Mouse (Mus musculus) forebrain, embryonic 12.5 days (tissue): ENCODE measurements around the gene Fam114a1. TPM values are rescaled to one million over a fixed set of nuclear protein-coding genes. Genes with fewer than 3 reads are reported as not detected.

Experiments
- ATAC-seq: fragments of 200-750 bp; cut with Nextera tagmentation; 2 replicates; pipeline ENCODE4 v1.8.0; 2017; ENCODE audit warnings: moderate TSS enrichment; ENCODE audit not compliant: low FRiP score
- H3K27ac ChIP-seq: fragments of 300-500 bp; sonication (generic); 2 replicates; pipeline ENCODE4 v1.5.1; 2016; ENCODE audit warnings: mild to moderate bottlenecking
- H3K27me3 ChIP-seq: fragments of 300-500 bp; sonication (generic); 2 replicates; pipeline ENCODE4 v1.6.1; 2016; ENCODE audit warnings: mild to moderate bottlenecking
- H3K36me3 ChIP-seq: fragments of 300-500 bp; sonication (generic); replicated peaks from 2 replicates; pipeline ENCODE4 v1.6.1; 2016; ENCODE audit warnings: mild to moderate bottlenecking
- H3K4me1 ChIP-seq: fragments of 300-500 bp; sonication (generic); 2 replicates; pipeline ENCODE4 v1.6.1; 2016
- H3K4me2 ChIP-seq: fragments of 300-500 bp; sonication (generic); 2 replicates; pipeline ENCODE4 v1.6.1; 2016; ENCODE audit warnings: mild to moderate bottlenecking, moderate library complexity
- H3K4me3 ChIP-seq: fragments of 300-500 bp; sonication (generic); replicated peaks from 2 replicates; pipeline ENCODE4 v1.5.1; 2016; ENCODE audit warnings: mild to moderate bottlenecking
- H3K9ac ChIP-seq: fragments of 300-500 bp; sonication (generic); 2 replicates; pipeline ENCODE4 v1.6.1; 2016; ENCODE audit warnings: mild to moderate bottlenecking
- H3K9me3 ChIP-seq: fragments of 300-500 bp; sonication (generic); 2 replicates; pipeline ENCODE4 v1.6.1; 2016
- WGBS: fragments of 180-500 bp; shearing (Covaris S2); methylation state at CpG from one replicate; pipeline ENCODE4 v1.1.7; 2016; 5-methylcytosine and 5-hydroxymethylcytosine counted together
- polyA plus RNA-seq: library from polyadenylated mRNA; unstranded; fragments of >200 nt; fragmentation: Nextera tagmentation; extraction: Ambion mirVana; gene quantifications from 2 replicates; pipeline ENCODE4 v1.2.1, GENCODE M21; 2016

The Fam114a1 gene
- polyA plus RNA-seq, 1 experiment from 2014 or later = 15.0 TPM

DNA sequence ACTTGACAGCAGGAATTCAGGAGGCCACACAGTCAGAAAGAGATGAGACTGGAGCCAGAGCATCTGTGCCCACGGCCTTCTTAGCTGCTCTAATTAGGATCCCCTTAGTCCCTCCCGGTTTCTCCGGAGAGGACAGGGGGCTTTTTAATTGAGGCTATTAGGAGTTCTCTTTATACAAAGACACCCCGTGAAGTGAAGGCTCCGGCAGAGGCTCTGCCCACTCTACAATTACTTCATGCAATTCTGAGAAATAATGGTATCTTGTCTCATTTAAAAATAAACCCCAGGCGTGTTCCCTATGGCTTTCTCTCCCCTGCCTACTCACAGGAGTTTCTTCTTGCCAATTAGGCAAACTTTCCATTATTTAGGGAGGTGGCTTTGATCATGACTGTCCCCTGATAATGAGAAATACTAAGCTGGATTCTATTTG lies 101.8 kb downstream of the Fam114a1 start:
- WGBS = 5% methylated on average over 6 of the region's 6 CpGs
- Histone ChIP-seq H3K36me3 (no peaks in the 10 kb centered on the region), H3K4me3 (no peak overlapping the region), H3K9ac (no peak overlapping the region), H3K4me2 (no peak overlapping the region), H3K4me1 (peaks cover 13% of the 10 kb centered on the region; the same call in 1 of the 2 replicates), H3K27ac (peak overlapping the region; percentile 71), H3K27me3 (no peaks in the 10 kb centered on the region), H3K9me3 (no peaks in the 10 kb centered on the region)
- peak; percentile 81 for ATAC-seq

DNA sequence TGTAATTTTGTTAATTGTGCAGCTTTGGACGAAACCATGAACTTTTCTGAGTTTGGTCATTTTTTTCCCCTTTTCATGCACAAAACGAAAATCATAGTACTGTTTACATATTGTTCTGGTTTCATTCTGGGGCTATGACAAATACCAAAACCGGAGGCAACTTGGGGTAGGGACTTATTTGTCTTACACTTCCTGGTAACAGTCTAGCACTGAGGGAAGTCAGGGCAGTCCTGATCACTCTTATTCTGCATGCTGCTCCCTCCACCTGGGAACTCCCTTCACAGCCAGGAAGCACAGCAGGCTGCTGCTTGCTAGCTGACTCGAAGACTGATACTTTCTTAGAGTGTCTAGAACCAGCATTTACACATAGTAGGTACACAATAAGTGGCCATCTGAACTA lies 103.4 kb downstream of the Fam114a1 start:
- H3K9me3 ChIP-seq = no peaks in the 10 kb centered on the region
- H3K9ac ChIP-seq = no peak overlapping the region
- no peaks in the 10 kb centered on the region for H3K36me3 ChIP-seq
- no peak overlapping the region for H3K27ac ChIP-seq
- no peak overlapping the region for H3K4me2 ChIP-seq
- H3K27me3 ChIP-seq = no peaks in the 10 kb centered on the region
- H3K4me1 ChIP-seq = peaks cover 13% of the 10 kb centered on the region; the same call in 1 of the 2 replicates
- H3K4me3 ChIP-seq = no peak overlapping the region
- ATAC-seq = no peak
- WGBS = 76% methylated on average over 4 of the region's 4 CpGs

- H3K27ac ChIP-seq = no peak overlapping the region
- no peaks in the 10 kb centered on the region for H3K36me3 ChIP-seq
- no peaks in the 10 kb centered on the region for H3K27me3 ChIP-seq
- H3K9ac ChIP-seq = no peak overlapping the region
- H3K4me2 ChIP-seq = no peak overlapping the region
- 67% methylated on average over 7 of the region's 7 CpGs for WGBS
- H3K9me3 ChIP-seq = no peaks in the 10 kb centered on the region
- H3K4me1 ChIP-seq = peaks cover 13% of the 10 kb centered on the region; the same call in 1 of the 2 replicates
- ATAC-seq = no peak
- H3K4me3 ChIP-seq = no peak overlapping the region
Observed at GRCm38 (mm10) chr5:65074693-65075092, 104.8 kb downstream of the Fam114a1 start.

- H3K4me3 ChIP-seq = no peak overlapping the region
- no peaks in the 10 kb centered on the region for H3K36me3 ChIP-seq
- no peak for ATAC-seq
- H3K9ac ChIP-seq = no peak overlapping the region
- peaks cover 13% of the 10 kb centered on the region; the same call in 1 of the 2 replicates for H3K4me1 ChIP-seq
- H3K9me3 ChIP-seq = no peaks in the 10 kb centered on the region
- H3K27ac ChIP-seq = no peak overlapping the region
- no peaks in the 10 kb centered on the region for H3K27me3 ChIP-seq
- no peak overlapping the region for H3K4me2 ChIP-seq
- 77% methylated on average over 2 of the region's 2 CpGs for WGBS
Observed at GRCm38 (mm10) chr5:65076087-65076486, 106.2 kb downstream of the Fam114a1 start.

GRCm38 (mm10) chr5:65076748-65077147 lies 106.9 kb downstream of the Fam114a1 start:
- no peaks in the 10 kb centered on the region for H3K27me3 ChIP-seq

GRCm38 (mm10) chr5:65078081-65078480 lies 108.2 kb downstream of the Fam114a1 start:
- Histone ChIP-seq H3K9ac (no peak overlapping the region), H3K27me3 (no peaks in the 10 kb centered on the region), H3K4me1 (no peaks in the 10 kb centered on the region), H3K4me3 (no peak overlapping the region), H3K27ac (no peak overlapping the region), H3K36me3 (no peaks in the 10 kb centered on the region), H3K4me2 (no peak overlapping the region), H3K9me3 (no peaks in the 10 kb centered on the region)
- WGBS = 92% methylated on average over 4 of the region's 4 CpGs
- no peak for ATAC-seq

More at GRCm38 (mm10) chr5:65076748-65077147, 106.9 kb downstream of the Fam114a1 start:
- WGBS = 67% methylated on average over 3 of the region's 3 CpGs
- Histone ChIP-seq H3K36me3 (no peaks in the 10 kb centered on the region), H3K4me1 (peaks cover 8% of the 10 kb centered on the region; the same call in 1 of the 2 replicates), H3K9me3 (no peaks in the 10 kb centered on the region), H3K27ac (no peak overlapping the region), H3K9ac (no peak overlapping the region), H3K4me2 (no peak overlapping the region), H3K4me3 (no peak overlapping the region)
- ATAC-seq = no peak

GRCm38 (mm10) chr5:65079881-65080280 lies 110.0 kb downstream of the Fam114a1 start:
- H3K9me3 ChIP-seq = no peaks in the 10 kb centered on the region
- no peaks in the 10 kb centered on the region for H3K36me3 ChIP-seq
- no peaks in the 10 kb centered on the region for H3K4me1 ChIP-seq
- no peak for ATAC-seq
- 50% methylated on average over 9 of the region's 9 CpGs for WGBS
- no peak overlapping the region for H3K4me2 ChIP-seq
- H3K27ac ChIP-seq = no peak overlapping the region
- H3K9ac ChIP-seq = no peak overlapping the region
- no peaks in the 10 kb centered on the region for H3K27me3 ChIP-seq
- no peak overlapping the region for H3K4me3 ChIP-seq

DNA sequence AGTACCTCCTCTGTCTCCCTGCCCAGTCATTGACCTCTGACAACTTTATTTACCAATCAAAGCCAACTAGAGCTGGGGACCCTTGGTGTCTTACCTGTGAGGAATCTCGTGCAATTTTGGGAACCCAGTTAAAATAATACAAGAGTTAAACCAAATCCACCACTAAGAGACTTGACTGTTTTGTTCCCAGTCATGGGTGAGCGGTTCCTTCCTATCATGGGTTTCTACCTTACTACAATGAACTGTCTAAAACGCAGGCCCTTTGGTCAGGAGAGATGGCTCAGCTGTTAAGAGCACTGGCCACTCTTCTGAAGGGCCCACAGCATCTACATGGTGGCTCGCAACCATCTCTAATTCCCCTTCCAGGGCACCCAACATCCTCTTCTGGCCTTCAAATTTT lies 112.0 kb downstream of the Fam114a1 start:
- WGBS = 80% methylated on average over 4 of the region's 4 CpGs
- no peaks in the 10 kb centered on the region for H3K36me3 ChIP-seq
- no peaks in the 10 kb centered on the region for H3K27me3 ChIP-seq
- H3K4me3 ChIP-seq = no peak overlapping the region
- H3K27ac ChIP-seq = no peak overlapping the region
- no peak overlapping the region for H3K9ac ChIP-seq
- no peaks in the 10 kb centered on the region for H3K9me3 ChIP-seq
- no peak for ATAC-seq
- no peaks in the 10 kb centered on the region for H3K4me1 ChIP-seq
- no peak overlapping the region for H3K4me2 ChIP-seq

- ATAC-seq = no peak
- Histone ChIP-seq H3K4me2 (no peak overlapping the region), H3K27ac (no peak overlapping the region), H3K9me3 (no peaks in the 10 kb centered on the region), H3K27me3 (no peaks in the 10 kb centered on the region), H3K4me1 (no peaks in the 10 kb centered on the region), H3K4me3 (no peak overlapping the region), H3K9ac (no peak overlapping the region), H3K36me3 (no peaks in the 10 kb centered on the region)
- 94% methylated on average over 6 of the region's 6 CpGs for WGBS
Observed at GRCm38 (mm10) chr5:65086522-65086921, 116.7 kb downstream of the Fam114a1 start.

GRCm38 (mm10) chr5:65089707-65090106 lies 119.8 kb downstream of the Fam114a1 start:
- Histone ChIP-seq H3K9ac (no peak overlapping the region), H3K27me3 (no peaks in the 10 kb centered on the region), H3K4me1 (no peaks in the 10 kb centered on the region; the same call in 1 of the 2 replicates), H3K36me3 (no peaks in the 10 kb centered on the region), H3K9me3 (no peaks in the 10 kb centered on the region), H3K4me2 (no peak overlapping the region), H3K27ac (no peak overlapping the region), H3K4me3 (no peak overlapping the region)
- ATAC-seq = no peak
- WGBS = 88% methylated on average over 3 of the region's 3 CpGs

DNA sequence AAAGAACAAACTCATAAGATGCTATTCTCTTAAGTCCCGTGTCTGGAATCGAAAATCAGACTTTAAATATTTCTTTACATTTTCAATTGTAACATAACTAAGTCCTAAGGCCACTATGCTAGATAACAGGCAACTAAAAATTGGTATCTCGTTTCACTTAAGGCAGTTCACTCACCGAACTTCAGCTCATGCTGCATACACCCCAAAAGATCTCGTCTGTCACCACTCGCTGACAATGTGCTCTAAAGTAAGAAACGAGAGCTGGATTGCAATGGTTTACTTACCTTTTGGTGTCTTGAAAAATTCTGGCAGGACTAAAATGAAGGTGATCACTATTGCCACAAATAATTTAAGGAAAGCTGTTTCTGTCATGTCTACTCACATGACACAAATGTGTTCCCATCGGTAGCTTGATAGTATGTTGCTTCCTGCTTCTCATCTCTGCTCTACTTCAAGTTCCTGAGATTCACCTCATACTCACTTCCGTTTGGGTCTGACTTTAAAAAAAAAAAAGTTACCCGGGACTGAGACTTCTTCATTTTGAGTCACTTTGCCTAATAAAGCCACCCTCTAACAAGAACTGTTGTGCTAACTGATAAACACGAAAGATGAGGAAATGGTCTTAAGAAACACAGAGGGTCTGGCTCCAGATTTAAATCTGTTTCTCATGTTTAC lies 121.5 kb downstream of the Fam114a1 start:
- no peaks in the 10 kb centered on the region; the same call in 1 of the 2 replicates for H3K4me1 ChIP-seq
- H3K4me3 ChIP-seq = no peak overlapping the region
- ATAC-seq = no peak
- no peaks in the 10 kb centered on the region for H3K36me3 ChIP-seq
- H3K9me3 ChIP-seq = no peaks in the 10 kb centered on the region
- no peaks in the 10 kb centered on the region for H3K27me3 ChIP-seq
- H3K4me2 ChIP-seq = no peak overlapping the region
- WGBS = 79% methylated on average over 11 of the region's 11 CpGs
- H3K27ac ChIP-seq = no peak overlapping the region
- H3K9ac ChIP-seq = no peak overlapping the region
